Mouse (Mus musculus) layer of hippocampus, adult 9-11 months (tissue): Measurements from ENCODE around the gene Gm12888.
"Not testable (repeated sequence)": the region's sequence is repeated elsewhere in the genome, so short reads cannot be mapped to it uniquely, and the experiment has no call there.

ENCODE experiments used
- DNase-seq: peaks from one replicate; pipeline ENCODE4 v3.0.0; 2022

The Gm12888 gene

GRCm38 (mm10) chr4:121324817-121325216 lies at the start of gene Gm12888:
Gm12888 (minus strand) TSS chr4:121324917.
- DNase-seq = not testable (repeated sequence)
